ENCODE assay signal across 7 mouse cellular contexts in genomic region chr2:35131491-35131890, GRCm38 (mm10). TPM values are rescaled to one million over a fixed set of nuclear protein-coding genes. Genes with fewer than 3 reads are reported as not detected.
DNase-seq lines count a peak whose midpoint lies in the region; ATAC-seq lines count a peak whose summit lies in the region.

No protein-coding gene starts in this region.

- peak overlapping the region; percentile 31 for H3K4me2 ChIP-seq in lung, embryonic 16.5 days (ENCODE audit: low read depth, low read length)
- peak overlapping the region; percentile 58 for H3K4me2 ChIP-seq in forebrain, embryonic 14.5 days (ENCODE audit: low read length)
- H3K4me2 ChIP-seq in limb, embryonic 15.5 days, result peak overlapping the region; percentile 62
- peak overlapping the region; percentile 49 for H3K4me2 ChIP-seq in stomach, embryonic 16.5 days (ENCODE audit: low read depth, low read length)

- peaks cover 10% of the 10 kb centered on the region for H3K4me1 ChIP-seq in lung, embryonic 16.5 days (replicated peaks; ENCODE audit: control insufficient read depth, insufficient read depth, low read length)
- peaks cover 6% of the 10 kb centered on the region; the same call in 1 of the 2 replicates for H3K4me1 ChIP-seq in forebrain, embryonic 14.5 days (ENCODE audit: control insufficient read depth, insufficient read depth, low read length)
- peaks cover 7% of the 10 kb centered on the region for H3K4me1 ChIP-seq in limb, embryonic 15.5 days
- peaks cover 6% of the 10 kb centered on the region for H3K4me1 ChIP-seq in stomach, embryonic 16.5 days (ENCODE audit: control insufficient read depth, insufficient read depth, low read length)

- peak overlapping the region; percentile 79 for H3K27ac ChIP-seq in lung, embryonic 16.5 days (ENCODE audit: low read length)
- H3K27ac ChIP-seq in forebrain, embryonic 14.5 days (ENCODE audit: low read depth, low read length), result no peak overlapping the region
- H3K27ac ChIP-seq in limb, embryonic 15.5 days, result peak overlapping the region; percentile 88
- peak overlapping the region; percentile 96 for H3K27ac ChIP-seq in stomach, embryonic 16.5 days (ENCODE audit: low read length)

- H3K27me3 ChIP-seq in lung, embryonic 16.5 days (ENCODE audit: control insufficient read depth, insufficient read depth, low read depth, low read length), result no peaks in the 10 kb centered on the region
- H3K27me3 ChIP-seq in forebrain, embryonic 14.5 days (replicated peaks; ENCODE audit: control insufficient read depth, insufficient read depth, low read length), result no peaks in the 10 kb centered on the region
- H3K27me3 ChIP-seq in limb, embryonic 15.5 days, result no peaks in the 10 kb centered on the region
- H3K27me3 ChIP-seq in stomach, embryonic 16.5 days (ENCODE audit: control insufficient read depth, insufficient read depth, low read length), result no peaks in the 10 kb centered on the region

- H3K9me3 ChIP-seq in lung, embryonic 16.5 days (ENCODE audit: control insufficient read depth, low read length), result no peaks in the 10 kb centered on the region
- H3K9me3 ChIP-seq in forebrain, embryonic 14.5 days (replicated peaks; ENCODE audit: control insufficient read depth, low read length), result no peaks in the 10 kb centered on the region
- H3K9me3 ChIP-seq in limb, embryonic 15.5 days, result no peaks in the 10 kb centered on the region
- H3K9me3 ChIP-seq in stomach, embryonic 16.5 days (replicated peaks; ENCODE audit: control insufficient read depth, low read length), result no peaks in the 10 kb centered on the region

- 0 out of 2 replicates have a peak, but pooled peaks cover 4% of the 10 kb centered on the region for H3K36me3 ChIP-seq in lung, embryonic 16.5 days (ENCODE audit: control insufficient read depth, insufficient read depth, low read length)
- H3K36me3 ChIP-seq in forebrain, embryonic 14.5 days (ENCODE audit: control insufficient read depth, insufficient read depth, low read length), result peaks cover 33% of the 10 kb centered on the region
- peaks cover 31% of the 10 kb centered on the region for H3K36me3 ChIP-seq in limb, embryonic 15.5 days
- H3K36me3 ChIP-seq in stomach, embryonic 16.5 days (ENCODE audit: control insufficient read depth, insufficient read depth, low read length), result no peaks in the 10 kb centered on the region

- ATAC-seq in lung, embryonic 16.5 days (ENCODE audit: low read depth), result no peak
- ATAC-seq in forebrain, embryonic 14.5 days, result no peak
- ATAC-seq in limb, embryonic 15.5 days (ENCODE audit: insufficient number of reproducible peaks, low FRiP score, low TSS enrichment, low read depth), result no peak
- no peak for ATAC-seq in stomach, embryonic 16.5 days (ENCODE audit: insufficient read depth, low FRiP score)

- H3K9ac ChIP-seq in lung, embryonic 16.5 days (ENCODE audit: low read length), result peak overlapping the region; percentile 52; the same call in 1 of the 2 replicates
- H3K9ac ChIP-seq in forebrain, embryonic 14.5 days (ENCODE audit: low read length), result no peak overlapping the region
- H3K9ac ChIP-seq in limb, embryonic 15.5 days, result no peak overlapping the region
- peak overlapping the region; percentile 30; the same call in 1 of the 2 replicates for H3K9ac ChIP-seq in stomach, embryonic 16.5 days (ENCODE audit: low read length)

- DNase-seq in lung, postnatal 25 days (ENCODE audit: low spot score), result no peak
- DNase-seq in forebrain, embryonic 14.5 days (ENCODE audit: low spot score), result no peak
- no peak for DNase-seq in ovary, postnatal 10 days (ENCODE audit: low spot score)
- no peak for DNase-seq in c-Kit-positive CD71-positive TER-119-positive erythroid progenitor cells, embryonic 14.5 days (ENCODE audit: low spot score)

- H3K4me3 ChIP-seq in lung, embryonic 16.5 days (ENCODE audit: low read length), result no peak overlapping the region
- H3K4me3 ChIP-seq in forebrain, embryonic 14.5 days (ENCODE audit: low read depth, low read length), result no peak overlapping the region
- H3K4me3 ChIP-seq in limb, embryonic 15.5 days, result peak overlapping the region; percentile 52
- H3K4me3 ChIP-seq in stomach, embryonic 16.5 days (replicated peaks; ENCODE audit: low read length), result peak overlapping the region; percentile 68

RNA-seq across cellular contexts. Expression of gene Cntrl, which starts 22.2 kb away (rescaled TPM):
- 23.7 and 26.2 TPM in 2 replicates for polyA plus RNA-seq in lung, embryonic 16.5 days (2015; fragmentation: Nextera tagmentation; extraction: Ambion mirVana)
- 14.5 and 14.9 TPM in 2 replicates for polyA plus RNA-seq in forebrain, embryonic 14.5 days (2014; fragmentation: Nextera tagmentation; extraction: Ambion mirVana)
- 20.1 and 20.3 TPM in 2 replicates for polyA plus RNA-seq in limb, embryonic 15.5 days (2015; fragmentation: Nextera tagmentation; extraction: Ambion mirVana)
- polyA plus RNA-seq in stomach, embryonic 16.5 days (2015; fragmentation: Nextera tagmentation; extraction: Ambion mirVana), result 15.5 and 18.4 TPM in 2 replicates

RNA-seq across cellular contexts. Expression of gene AI182371, which starts 30.1 kb away (rescaled TPM):
- polyA plus RNA-seq in lung, embryonic 16.5 days (2015; fragmentation: Nextera tagmentation; extraction: Ambion mirVana), result 0.65 and 1.2 TPM in 2 replicates
- 0.12 and 0.27 TPM in 2 replicates for polyA plus RNA-seq in forebrain, embryonic 14.5 days (2014; fragmentation: Nextera tagmentation; extraction: Ambion mirVana)
- polyA plus RNA-seq in limb, embryonic 15.5 days (2015; fragmentation: Nextera tagmentation; extraction: Ambion mirVana), result 0.24 and 0.68 TPM in 2 replicates
- 1.8 and 2.5 TPM in 2 replicates for polyA plus RNA-seq in stomach, embryonic 16.5 days (2015; fragmentation: Nextera tagmentation; extraction: Ambion mirVana)

Comparison
In these comparisons a context has a peak if more than half of its experiments do, and no peak if none do; other contexts are left out.
1. H3K4me3 ChIP-seq: peak in limb, embryonic 15.5 days (single experiment) and stomach, embryonic 16.5 days (single experiment); none in lung, embryonic 16.5 days (single experiment) and forebrain, embryonic 14.5 days (single experiment).
2. H3K9ac ChIP-seq: peak in lung, embryonic 16.5 days (single experiment) and stomach, embryonic 16.5 days (single experiment); none in forebrain, embryonic 14.5 days (single experiment) and limb, embryonic 15.5 days (single experiment).
3. Peak in every context shown above with its lines, with median percentiles within 50 percentile points of each other: H3K4me2 ChIP-seq.